Mouse (Mus musculus): ENCODE measurements around the gene Elfn1. TPM values are rescaled to one million over a fixed set of nuclear protein-coding genes. Genes with fewer than 3 reads are reported as not detected.

Gene Elfn1
- total RNA-seq (2012; rRNA removed) (0.04 TPM in 1 of 2 replicates, not detected in the other), total RNA-seq (2014; rRNA removed) (not detected in 2 replicates), polyA plus RNA-seq (2012; ENCODE audit: insufficient read length, low read depth) (0.06 TPM in 1 of 2 replicates, not detected in the other)

GRCm38 (mm10) chr5:139907714-139908242 is at the start of gene Elfn1:
Gene Elfn1, plus strand, starts transcription at chr5:139907943.
- in situ Hi-C loops (cut with MboI; ENCODE audit: low pct_ligation_motif_present, low pct_unique_long_range_greater_than_20kb, low sequenced_read_pairs) (no loop called here), dilution Hi-C loops (cut with MboI; ENCODE audit: extremely low pct_ligation_motif_present, extremely low pct_unique_long_range_greater_than_20kb, low sequenced_read_pairs) (no loop called here)
- Histone ChIP-seq H3K79me2 (replicated peaks; ENCODE audit: control insufficient read depth, extremely low read depth, insufficient read depth, poor library complexity, severe bottlenecking) (no peaks in the 10 kb centered on the region), H3K4me3 (replicated peaks in 1 of 3; ENCODE audit: low read depth in 2 of 3, low read length in 2 of 3, poor library complexity in 1 of 3) (peak within 1 kb of the TSS in 1 of 3 experiments; percentile 12), H3K9me3 (replicated peaks; ENCODE audit: low read length) (peaks cover 30% of the 10 kb centered on the region), H3K9ac (ENCODE audit: insufficient read depth, low read depth) (no peak within 1 kb of the TSS), H3K27ac (ENCODE audit: insufficient read depth, low read depth) (no peak within 1 kb of the TSS), H3K4me2 (ENCODE audit: insufficient read depth, low read depth, poor library complexity, severe bottlenecking) (peak within 1 kb of the TSS; percentile 31; the same call in 1 of the 2 replicates), H3K27me3 (replicated peaks) (peaks cover 73% of the 10 kb centered on the region), H3K4me1 (ENCODE audit: control insufficient read depth in 1 of 2, insufficient read depth in 2 of 2) (peaks cover 2 to 13% of the 10 kb centered on the region in 2 experiments; a peak in 2 of 4 replicates), H3K36me3 (replicated peaks in 1 of 2; ENCODE audit: control insufficient read depth in 1 of 2, insufficient read depth in 1 of 2, low read length in 1 of 2) (no peaks in the 10 kb centered on the region)
- TF ChIP-seq ZKSCAN1 (IDR thresholded peaks at IDR 0.05; ENCODE audit: borderline replicate concordance, low read depth, low read length) (no peak), ETS1 (conservative IDR thresholded peaks at IDR 0.05; ENCODE audit: low read depth, low read length) (no peak), CTCF (conservative IDR thresholded peaks at IDR 0.05 in 1 of 2, IDR thresholded peaks at IDR 0.05 in 1 of 2; ENCODE audit: low read depth in 2 of 2, low read length in 2 of 2) (no peak), POLR2AphosphoS2 (IDR thresholded peaks at IDR 0.05; ENCODE audit: low read depth, low read length) (no peak), MAZ (IDR thresholded peaks at IDR 0.05; ENCODE audit: low read depth, low read length) (no peak), ZC3H11A (IDR thresholded peaks at IDR 0.05; ENCODE audit: low read depth, low read length) (no peak), POLR2A (IDR thresholded peaks at IDR 0.05; ENCODE audit: low read depth, low read length) (no peak), RCOR1 (conservative IDR thresholded peaks at IDR 0.05; ENCODE audit: low read depth, low read length) (no peak), MXI1 (IDR thresholded peaks at IDR 0.05; ENCODE audit: low read depth, low read length) (no peak), SMC3 (IDR thresholded peaks at IDR 0.05; ENCODE audit: low read depth, low read length) (no peak), MAFK (IDR thresholded peaks at IDR 0.05; ENCODE audit: insufficient replicate concordance, low read length) (no peak), E2F4 (IDR thresholded peaks at IDR 0.05; ENCODE audit: insufficient replicate concordance, low read depth, low read length) (no peak), EP300 (IDR thresholded peaks at IDR 0.05; ENCODE audit: low read length) (no peak), ZMIZ1 (IDR thresholded peaks at IDR 0.05; ENCODE audit: low read depth, low read length) (no peak), JUND (conservative IDR thresholded peaks at IDR 0.05; ENCODE audit: low read depth, low read length) (no peak), TBP (conservative IDR thresholded peaks at IDR 0.05; ENCODE audit: low read depth, low read length) (no peak), IRF4 (IDR thresholded peaks at IDR 0.05; ENCODE audit: low read depth, low read length) (no peak), ELF1 (IDR thresholded peaks at IDR 0.05; ENCODE audit: low read depth, low read length) (no peak), SIN3A (IDR thresholded peaks at IDR 0.05; ENCODE audit: low read length) (no peak), CHD2 (IDR thresholded peaks at IDR 0.05; ENCODE audit: low read length) (no peak)
- no peak for DNase-seq (ENCODE audit: extremely low read depth)
